In genomic region chr7:142055431-142055830, GRCm38 (mm10) we compare ENCODE assay signal across 19 mouse cellular contexts.
"Had no signal": no experiment of that assay in that cellular context is flagged by ENCODE, and none has a peak within 500 bp of the region (broad histone marks: within the 10 kb centered on the region; RNA-seq: fewer than 3 reads in every experiment).

No protein-coding gene starts in this region.

- H3K27ac ChIP-seq: limb, embryonic 12.5 days; liver, embryonic 13.5 days; lung, embryonic 15.5 days; macrophage; midbrain, embryonic 12.5 days; neural tube, embryonic 13.5 days had no signal

- H3K4me3 ChIP-seq: layer of hippocampus, adult 2 months; limb, embryonic 12.5 days; liver, embryonic 13.5 days; lung, embryonic 15.5 days; megakaryocyte, embryonic 14.5 days; midbrain, embryonic 12.5 days; neural tube, embryonic 13.5 days; stomach, embryonic 15.5 days had no signal

- H3K4me2 ChIP-seq: limb, embryonic 12.5 days; liver, embryonic 13.5 days; lung, embryonic 15.5 days; midbrain, embryonic 12.5 days; neural tube, embryonic 13.5 days; stomach, embryonic 15.5 days had no signal

- DNase-seq: kidney, postnatal 10 days; kidney, postnatal 4 days; liver; liver, embryonic 13.5 days; liver, postnatal 0 days; lung, postnatal 14 days; retina, postnatal 1 day; right cerebral cortex, postnatal 4 days; spleen, adult 18-20 months; thymus, postnatal 36 days had no signal

- ATAC-seq: liver, postnatal 0 days; midbrain, embryonic 16.5 days had no signal

- H3K9me3 ChIP-seq: limb, embryonic 12.5 days; liver, embryonic 13.5 days; lung, embryonic 15.5 days; megakaryocyte, embryonic 14.5 days; midbrain, embryonic 12.5 days; neural tube, embryonic 13.5 days; stomach, embryonic 15.5 days had no signal

- H3K9ac ChIP-seq: limb, embryonic 12.5 days; liver, embryonic 13.5 days; liver, postnatal 0 days; lung, embryonic 15.5 days; midbrain, embryonic 12.5 days; neural tube, embryonic 13.5 days; stomach, embryonic 15.5 days had no signal

- H3K27me3 ChIP-seq: limb, embryonic 12.5 days; liver, embryonic 13.5 days; lung, embryonic 15.5 days; megakaryocyte, embryonic 14.5 days; midbrain, embryonic 12.5 days; neural tube, embryonic 13.5 days; stomach, embryonic 15.5 days had no signal
